Mouse (Mus musculus) bone marrow macrophage, adult 2 months (primary cell): ENCODE measurements at regions not wholly inside any gene's neighbourhood (a gene's known extent, or its start where the extent isn't known, plus 50 kb on each side); places are given as distances from the start of the nearest gene placed in this dataset.

ENCODE experiments used
- CTCF ChIP-seq: IDR thresholded peaks from 2 replicates; pipeline ENCODE4 v1.5.1; 2012; ENCODE audit warnings: low read depth, mild to moderate bottlenecking, low read length, moderate library complexity
- POLR2A ChIP-seq: IDR thresholded peaks from 2 replicates; pipeline ENCODE4 v1.6.1; 2012; ENCODE audit warnings: mild to moderate bottlenecking, low read depth, low read length, borderline replicate concordance

GRCm38 (mm10) chr4:80515087-80515486 is 318.8 kb upstream of the Tyrp1 start:
- TF ChIP-seq CTCF: no peak
- no peak for TF ChIP-seq POLR2A
